Mouse (Mus musculus) layer of hippocampus, adult 2 months (tissue): ENCODE results near the gene Hoxb6. TPM values are rescaled to one million over a fixed set of nuclear protein-coding genes. Genes with fewer than 3 reads are reported as not detected.

Experiments used
- DNase-seq, 2 experiments: peaks; one replicate each; pipeline ENCODE4 v3.0.0; 2022; ENCODE audit warnings: low spot score in 2 of 2
- H3K27ac ChIP-seq: fragments of 200-600 bp; 2 replicates; pipeline ENCODE4 v1.8.1; 2022
- H3K4me3 ChIP-seq: fragments of 200-600 bp; 2 replicates; pipeline ENCODE4 v1.8.1; 2022; ENCODE audit warnings: mild to moderate bottlenecking
- CTCF ChIP-seq: fragments of 200-600 bp; conservative IDR thresholded peaks from 2 replicates; pipeline ENCODE4 v1.8.1; 2022; ENCODE audit warnings: antibody characterized with exemption, mild to moderate bottlenecking, moderate library complexity
- total RNA-seq, 2 experiments: library from RNA; stranded (reverse); gene quantifications; 2 replicates each; pipeline ENCODE4 v1.2.3; 2021

Gene Hoxb6
- total RNA-seq, 2 experiments from 2014 or later: not detected

DNA sequence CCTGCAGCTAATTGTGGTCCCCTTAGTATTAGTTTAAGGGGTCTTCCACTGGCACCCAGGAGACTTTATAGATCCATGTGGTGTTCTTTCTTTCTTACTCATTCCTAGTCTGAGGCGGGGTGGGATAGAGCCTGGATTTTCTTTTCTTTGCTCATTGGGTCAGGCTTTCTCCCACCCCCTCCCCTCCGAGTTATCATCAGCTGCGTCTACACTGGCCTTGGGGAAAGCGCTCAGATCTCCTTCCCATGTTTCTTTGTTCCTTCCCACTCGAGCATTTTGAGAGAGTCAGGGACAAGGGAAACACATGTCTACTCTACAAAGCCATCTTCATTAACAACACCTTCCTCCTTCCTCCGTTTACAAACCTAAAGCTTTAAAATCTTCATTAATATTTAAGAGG, 44.8 kb downstream of the Hoxb6 start:
- Histone ChIP-seq H3K4me3 (no peak overlapping the region), H3K27ac (no peak overlapping the region)
- no peak for TF ChIP-seq CTCF
- no peak for DNase-seq

GRCm38 (mm10) chr11:96338957-96339855, 46.9 kb downstream of the Hoxb6 start:
- Histone ChIP-seq H3K4me3 (no peak overlapping the region), H3K27ac (no peak overlapping the region)
- no peak for TF ChIP-seq CTCF

DNA sequence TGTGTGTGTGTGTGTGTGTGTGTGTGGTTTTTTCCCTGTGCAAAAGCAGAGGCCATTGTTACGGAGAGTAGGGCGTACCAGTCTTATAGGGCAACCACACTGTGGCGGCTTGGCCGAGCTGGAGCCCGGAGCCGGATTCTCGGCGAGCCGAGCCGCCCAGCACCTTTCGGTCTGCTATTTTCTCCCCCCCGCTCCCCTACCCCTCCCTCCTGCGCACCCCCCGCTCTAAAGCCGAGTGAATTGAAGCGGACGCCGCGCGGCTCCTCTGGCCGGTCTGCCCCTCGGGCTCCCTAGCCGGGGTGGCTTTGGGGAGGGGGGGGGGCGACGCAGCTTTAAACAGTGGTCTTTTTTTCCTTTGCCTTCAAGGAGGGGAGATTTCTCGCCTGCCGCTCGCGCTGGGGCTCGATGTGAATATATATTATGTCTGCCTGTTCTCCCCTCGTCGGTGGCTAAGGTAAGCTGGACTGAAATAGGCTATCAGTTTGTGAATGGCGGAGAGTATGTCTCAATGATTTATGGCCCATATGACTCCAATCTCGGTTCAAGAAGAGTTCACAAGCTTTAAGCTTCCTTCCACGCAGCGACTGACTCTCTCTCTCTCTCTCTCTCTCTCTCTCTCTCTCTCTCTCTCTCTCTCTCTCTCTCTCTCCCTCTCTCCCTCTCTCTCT, 48.6 kb downstream of the Hoxb6 start:
- no peak for DNase-seq
- no peak for TF ChIP-seq CTCF
- Histone ChIP-seq H3K27ac (no peak overlapping the region), H3K4me3 (no peak overlapping the region)

More at GRCm38 (mm10) chr11:96338957-96339855, 46.9 kb downstream of the Hoxb6 start:
- no peak for DNase-seq

- no peak for TF ChIP-seq CTCF
- no peak overlapping the region for H3K27ac ChIP-seq
- no peak for DNase-seq
- no peak overlapping the region for H3K4me3 ChIP-seq
These were observed 49.7 kb downstream of the Hoxb6 start for GRCm38 (mm10) chr11:96341701-96342575.

- Histone ChIP-seq H3K4me3 (no peak overlapping the region), H3K27ac (no peak overlapping the region)
- DNase-seq: no peak
- no peak for TF ChIP-seq CTCF
These were observed 50.3 kb downstream of the Hoxb6 start for GRCm38 (mm10) chr11:96342576-96342930.

DNA sequence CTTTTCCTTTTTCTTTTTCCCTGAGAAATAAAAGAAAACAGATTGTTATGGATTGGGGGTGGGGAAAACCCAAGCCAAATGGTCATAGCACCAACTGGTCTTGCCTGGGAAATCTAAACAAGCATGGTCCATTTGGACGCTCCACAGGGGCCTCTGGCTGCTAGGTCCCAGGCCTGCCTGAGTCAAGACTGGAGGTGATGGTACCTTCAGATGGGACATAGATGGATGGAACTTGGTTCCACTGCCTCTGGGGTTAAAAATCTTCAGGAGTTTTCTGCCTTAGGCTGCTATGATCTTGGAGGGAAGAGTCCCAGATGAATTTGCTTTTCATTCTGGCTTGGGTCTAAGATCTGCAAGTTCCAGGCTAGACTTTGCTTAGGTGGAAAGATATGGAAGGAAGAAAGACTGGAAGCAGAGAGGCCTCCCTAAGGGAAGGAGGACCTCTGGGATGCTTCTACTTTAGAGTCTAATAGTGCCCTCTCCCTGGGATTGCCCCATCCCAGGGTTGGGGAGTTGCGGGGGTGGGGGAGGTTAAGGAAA, 51.0 kb downstream of the Hoxb6 start:
- H3K4me3 ChIP-seq: no peak overlapping the region
- H3K27ac ChIP-seq: no peak overlapping the region
- no peak for DNase-seq
- TF ChIP-seq CTCF: no peak

DNA sequence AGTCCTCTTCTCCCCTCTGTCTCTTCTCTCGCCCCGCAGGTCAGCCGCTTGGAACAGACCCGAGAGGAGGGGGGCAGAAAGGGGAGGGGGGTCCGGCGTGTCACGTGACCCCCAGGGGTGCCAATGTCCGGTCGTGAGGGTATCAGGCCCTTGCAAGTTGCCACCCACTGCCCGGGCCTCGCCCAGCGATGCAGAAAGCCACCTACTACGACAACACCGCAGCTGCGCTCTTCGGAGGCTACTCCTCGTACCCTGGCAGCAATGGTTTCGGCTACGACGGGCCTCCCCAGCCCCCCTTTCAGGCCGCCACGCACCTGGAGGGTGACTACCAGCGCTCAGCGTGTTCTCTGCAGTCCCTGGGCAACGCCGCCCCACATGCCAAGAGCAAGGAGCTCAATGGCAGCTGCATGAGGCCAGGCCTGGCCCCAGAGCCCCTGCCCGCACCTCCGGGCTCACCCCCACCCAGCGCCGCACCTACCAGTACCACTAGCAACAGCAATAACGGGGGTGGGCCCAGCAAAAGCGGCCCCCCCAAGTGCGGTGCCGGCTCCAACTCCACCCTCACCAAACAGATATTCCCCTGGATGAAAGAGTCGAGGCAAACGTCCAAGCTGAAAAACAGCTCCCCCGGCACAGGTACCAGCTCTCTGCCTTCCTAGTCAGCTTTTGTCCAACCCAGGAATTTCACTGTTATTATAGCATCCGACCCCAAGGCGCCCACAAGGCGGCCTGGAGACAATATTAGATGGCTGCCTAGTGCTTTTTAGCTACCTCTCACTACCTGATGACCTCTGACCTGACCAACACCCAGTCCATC, 52.0 kb downstream of the Hoxb6 start:
- no peak overlapping the region for H3K4me3 ChIP-seq
- no peak for DNase-seq
- H3K27ac ChIP-seq: no peak overlapping the region

GRCm38 (mm10) chr11:96344878-96345159, 52.5 kb downstream of the Hoxb6 start:
- TF ChIP-seq CTCF: no peak
- Histone ChIP-seq H3K27ac (no peak overlapping the region), H3K4me3 (no peak overlapping the region)
- DNase-seq: no peak

More for the DNA sequence above, 52.0 kb downstream of the Hoxb6 start:
- no peak for TF ChIP-seq CTCF

GRCm38 (mm10) chr11:96345220-96345892, 53.1 kb downstream of the Hoxb6 start:
- no peak overlapping the region for H3K4me3 ChIP-seq
- no peak for DNase-seq
- H3K27ac ChIP-seq: no peak overlapping the region
- no peak for TF ChIP-seq CTCF

DNA sequence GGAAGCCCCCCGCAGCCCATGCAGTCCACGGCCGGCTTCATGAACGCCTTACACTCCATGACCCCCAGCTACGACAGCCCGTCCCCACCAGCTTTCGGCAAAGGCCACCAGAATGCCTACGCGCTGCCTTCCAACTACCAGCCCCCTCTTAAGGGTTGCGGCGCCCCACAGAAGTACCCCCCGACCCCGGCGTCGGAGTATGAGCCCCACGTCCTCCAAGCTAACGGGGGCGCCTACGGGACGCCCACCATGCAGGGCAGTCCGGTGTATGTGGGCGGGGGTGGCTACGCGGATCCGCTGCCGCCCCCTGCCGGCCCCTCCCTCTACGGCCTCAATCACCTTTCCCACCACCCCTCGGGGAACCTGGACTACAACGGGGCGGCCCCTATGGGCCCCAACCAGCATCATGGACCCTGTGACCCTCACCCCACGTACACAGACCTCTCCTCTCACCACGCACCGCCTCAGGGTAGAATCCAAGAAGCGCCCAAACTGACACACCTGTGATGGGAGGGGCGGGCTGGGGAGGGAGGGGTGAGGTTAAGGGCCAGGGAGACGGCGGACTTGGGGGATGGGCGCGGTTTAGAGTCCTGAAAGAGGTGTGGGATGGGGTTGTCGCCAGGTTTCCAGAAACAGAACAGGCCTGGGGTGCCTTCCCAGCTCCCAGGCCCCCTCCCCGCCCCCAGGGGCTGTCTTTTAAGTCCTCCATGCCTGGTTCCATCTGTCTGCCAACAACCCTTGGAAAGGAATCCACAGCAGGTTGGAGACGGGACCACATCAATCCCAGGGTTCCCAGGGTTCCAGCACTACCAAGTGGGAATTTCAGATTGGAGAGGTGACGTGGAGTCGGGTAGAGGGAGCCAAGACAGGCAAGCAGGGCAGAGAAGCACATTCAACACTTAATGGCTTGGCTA, 53.9 kb downstream of the Hoxb6 start:
- TF ChIP-seq CTCF: no peak
- DNase-seq: no peak
- Histone ChIP-seq H3K4me3 (no peak overlapping the region), H3K27ac (no peak overlapping the region)
